Mouse (Mus musculus) neutrophil, adult 59 days (primary cell): ENCODE measurements around the gene Lmo4. TPM values are rescaled to one million over a fixed set of nuclear protein-coding genes. Genes with fewer than 3 reads are reported as not detected.

ENCODE experiments used
- total RNA-seq, 2 experiments: library from RNA; stranded (reverse); gene quantifications; 1 replicate in 1 of 2; 2 replicates in 1 of 2; pipeline ENCODE4 v1.2.4; 2023

Lmo4 gene
- total RNA-seq, result 100 to 1,000 TPM; 161 to 166 TPM

GRCm38 (mm10) chr3:144204413-144205311, at the start of gene Lmo4:
Gene Lmo4, minus strand, starts transcription at chr3:144205220.

